Mouse (Mus musculus) cerebellum, postnatal 36 days (tissue): ENCODE measurements around the gene Satl1.

Experiments used
- DNase-seq, 2 experiments: peaks; one replicate each; pipeline ENCODE4 v3.0.0; 2021 to 2022; ENCODE audit warnings: mixed read lengths in 2 of 2

Gene Satl1

DNA sequence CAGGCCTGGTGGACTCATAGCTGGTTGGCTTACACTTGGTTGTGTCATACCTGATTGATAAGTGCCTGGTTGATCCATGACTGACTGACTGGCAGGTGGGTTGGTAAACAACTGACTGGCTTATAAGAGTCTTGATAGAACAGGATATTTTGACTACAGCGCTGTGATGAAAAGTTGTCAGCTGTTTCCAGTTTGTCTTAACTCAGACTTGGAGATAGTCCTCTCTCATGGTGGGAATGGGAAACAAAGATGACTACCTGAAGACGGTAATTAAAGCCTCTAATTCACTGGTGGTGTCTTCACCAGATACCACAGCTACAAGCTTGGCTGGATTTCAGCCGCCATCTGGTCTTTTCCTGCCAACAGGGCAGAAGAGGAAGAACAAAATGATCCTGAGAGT lies at the start of gene Satl1:
Satl1 (minus strand) TSS at position 101 of the 400 bp plus-strand sequence.
- no peak for DNase-seq

DNA sequence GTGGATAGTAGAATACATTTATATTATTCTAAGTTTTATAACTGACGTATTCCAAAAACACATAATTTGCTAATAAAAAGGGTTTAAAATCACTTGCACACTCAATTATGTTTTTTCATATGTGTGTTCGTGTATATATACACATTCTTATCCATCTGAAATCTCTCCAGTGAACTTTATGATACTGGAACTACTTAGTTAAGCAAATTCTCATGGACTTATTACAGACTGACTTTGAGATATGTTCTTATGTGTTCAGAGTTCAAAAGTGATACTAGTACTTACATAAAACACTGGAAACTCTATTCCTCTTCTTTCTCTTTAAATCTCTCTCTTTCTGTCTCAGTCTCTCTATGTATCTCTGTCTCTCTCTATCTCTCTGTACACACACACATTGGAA lies 31.5 kb upstream of the Satl1 start:
- DNase-seq, result no peak

DNA sequence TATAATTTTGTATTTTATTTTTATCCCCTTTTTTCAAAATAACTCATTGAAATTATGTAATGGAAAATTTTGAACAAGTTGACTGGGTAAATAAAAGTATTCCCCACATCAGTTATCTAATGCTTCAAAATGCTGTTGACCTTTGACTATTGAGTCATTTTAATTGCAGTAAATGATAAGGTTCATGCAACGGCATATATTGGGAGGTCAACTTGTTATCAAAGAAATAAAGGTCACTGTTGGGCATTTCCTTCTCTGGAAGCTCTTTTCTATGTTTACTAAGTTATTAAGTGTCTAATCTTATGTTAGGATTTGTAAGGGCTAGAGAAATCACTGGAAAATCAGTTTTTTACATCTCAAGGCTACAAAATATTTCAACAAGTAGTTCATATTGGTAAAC lies 31.0 kb upstream of the Satl1 start:
- no peak for DNase-seq

DNA sequence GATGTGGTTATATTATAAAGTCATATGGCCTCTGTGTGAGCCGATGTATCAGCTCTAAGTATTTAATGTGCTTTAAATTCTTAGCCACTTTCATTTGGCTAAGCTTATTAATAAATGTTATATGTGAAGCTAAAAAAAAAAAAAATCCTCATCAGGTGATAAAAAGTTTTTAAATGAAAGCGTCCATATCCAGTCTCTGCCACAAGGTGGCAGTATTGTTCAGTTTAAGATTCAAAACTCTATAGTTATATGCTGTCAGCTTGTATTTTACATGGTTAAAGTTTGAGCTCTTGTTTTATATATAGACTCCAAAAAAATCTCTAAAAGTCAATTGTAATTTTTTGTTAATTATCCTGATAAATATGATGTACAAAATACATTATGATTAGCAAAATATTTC lies 16.4 kb upstream of the Satl1 start:
- DNase-seq, result peak in 1 of 2 experiments; percentile 20

DNA sequence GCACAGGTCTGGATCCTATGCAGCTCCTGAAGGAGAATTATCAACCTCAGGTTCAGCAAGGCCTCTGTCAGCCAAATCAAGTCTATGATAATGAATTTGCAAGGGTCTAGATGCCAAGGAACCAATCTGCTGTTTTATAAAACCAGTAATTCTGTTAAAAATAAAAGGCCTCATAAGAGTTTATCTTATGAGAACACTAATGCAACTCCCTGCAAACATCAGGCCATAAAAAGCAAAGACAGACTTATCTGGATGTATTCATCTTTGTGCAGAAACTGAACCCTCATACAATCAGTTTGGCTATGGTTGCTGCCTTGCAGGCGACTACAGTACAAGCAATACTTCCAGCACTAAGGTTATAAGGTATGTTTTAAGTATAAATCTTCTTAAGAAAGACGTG lies 5.7 kb upstream of the Satl1 start:
- DNase-seq, result no peak

DNA sequence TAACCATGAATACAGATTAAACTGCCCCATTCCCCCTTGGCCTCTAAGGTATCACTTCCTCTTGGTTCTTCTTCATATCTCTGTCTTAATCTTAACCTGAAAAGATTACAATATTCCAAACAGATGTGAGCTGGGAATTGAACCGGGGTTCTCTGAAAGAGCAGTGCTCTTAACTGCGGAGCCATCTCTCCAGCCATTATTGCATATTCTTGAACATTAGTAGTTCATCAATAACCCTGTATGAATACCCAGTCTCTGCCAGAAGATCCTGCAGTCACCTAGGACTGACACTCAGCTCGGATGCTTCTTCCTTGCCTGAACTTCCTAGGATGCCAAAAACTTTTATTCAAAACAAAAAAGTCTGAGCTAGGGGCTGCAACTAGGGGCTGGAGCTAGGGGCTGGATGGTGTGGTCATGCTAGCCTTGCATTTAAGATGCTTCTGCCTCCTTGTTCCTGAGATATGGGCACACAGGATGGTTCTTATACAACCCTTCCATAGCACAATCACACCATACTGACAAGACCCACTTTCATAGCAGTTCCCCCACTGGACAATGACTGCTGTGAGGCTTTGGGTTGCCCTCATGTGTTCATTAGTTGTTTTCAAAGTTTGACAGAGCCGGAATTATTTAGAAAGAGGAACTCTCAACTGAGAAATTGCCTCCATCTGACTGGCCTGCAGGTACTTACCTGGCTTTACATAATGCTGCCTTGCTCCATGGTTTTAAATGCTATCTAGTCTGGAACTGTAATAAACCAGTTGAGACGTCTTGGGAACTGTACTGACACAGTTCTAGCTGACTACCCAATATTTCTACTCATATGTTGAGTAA lies 35.8 kb downstream of the Satl1 start:
- peak; percentile 4 to 11 for DNase-seq

DNA sequence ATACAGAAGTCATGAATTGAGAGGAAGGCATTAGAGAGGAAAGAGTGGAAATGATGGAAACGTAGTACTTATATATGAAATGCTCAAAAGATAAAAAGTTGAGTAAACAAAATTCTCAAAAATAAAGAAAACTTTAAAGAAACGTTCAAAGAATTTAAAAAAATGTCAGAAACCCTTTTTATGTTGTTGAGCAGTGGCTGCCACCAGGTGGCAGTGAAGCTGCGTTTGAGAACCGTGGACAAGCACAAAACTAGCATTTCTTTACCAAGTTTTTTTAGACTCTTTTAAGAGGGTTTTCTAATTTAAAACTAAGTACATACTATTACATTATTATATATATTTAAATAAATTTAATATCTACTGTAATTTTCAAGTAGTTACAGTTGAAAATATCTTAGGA lies 38.2 kb downstream of the Satl1 start:
- no peak for DNase-seq

DNA sequence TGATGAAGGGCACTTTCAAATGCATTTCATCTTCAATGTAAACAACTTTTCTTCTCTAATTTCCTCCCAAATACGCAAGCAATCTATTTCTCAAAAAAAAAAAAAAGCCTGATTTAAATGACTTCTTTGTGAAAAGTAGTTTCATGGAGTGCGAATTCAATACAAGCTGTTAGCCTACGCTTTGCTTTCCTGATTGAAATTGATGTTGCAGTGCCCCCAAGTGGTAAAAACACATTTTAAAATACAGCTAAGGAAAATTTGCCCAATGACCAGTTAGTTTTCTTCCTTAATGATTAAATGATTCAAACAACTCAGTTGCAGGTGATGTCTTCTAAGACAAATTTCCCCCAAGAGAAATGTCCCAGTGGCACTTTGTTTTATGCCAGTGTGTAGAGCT lies 58.2 kb downstream of the Satl1 start:
- DNase-seq, result no peak

DNA sequence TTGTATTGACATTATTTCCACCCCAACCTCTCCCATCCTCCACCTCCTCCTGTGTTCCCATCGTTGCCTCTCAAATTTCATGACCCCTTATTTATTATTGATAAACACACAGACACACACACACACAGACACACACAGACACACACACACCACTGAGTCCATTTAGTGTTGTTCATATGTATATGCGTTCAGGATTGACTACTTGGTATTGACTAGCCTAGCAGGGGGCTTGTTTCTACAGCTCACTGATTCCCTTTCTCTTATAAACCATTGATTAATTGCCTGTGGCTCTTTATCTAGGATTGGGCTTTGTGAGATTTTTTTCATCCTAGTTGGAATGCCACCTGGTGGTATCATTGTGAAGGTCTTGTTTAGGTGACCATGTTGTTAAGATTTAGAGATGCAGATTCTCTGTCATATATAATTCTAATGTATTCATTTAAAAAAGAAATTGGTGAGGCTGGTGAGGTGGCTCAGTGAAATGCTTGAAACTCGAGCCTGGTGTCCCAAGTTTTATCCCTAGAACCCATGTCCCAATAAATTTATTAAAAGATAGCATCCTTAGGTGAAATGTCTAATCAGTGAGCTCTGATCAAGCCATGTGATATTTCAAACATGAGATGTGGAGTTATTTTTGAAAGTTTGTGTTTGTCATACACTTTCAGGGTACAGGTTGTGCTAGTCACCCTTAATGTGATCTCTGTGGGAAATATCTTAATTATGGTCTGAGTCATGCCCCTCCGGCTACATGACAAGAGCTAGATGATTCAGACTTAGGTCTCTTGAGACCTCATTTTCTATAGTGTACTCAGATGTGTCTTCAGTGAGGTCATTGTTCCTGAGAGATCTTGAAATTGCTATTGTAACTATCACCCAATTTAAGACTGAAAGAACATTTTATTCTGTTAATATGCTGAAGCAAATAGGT lies 58.8 kb downstream of the Satl1 start:
- DNase-seq, result no peak

DNA sequence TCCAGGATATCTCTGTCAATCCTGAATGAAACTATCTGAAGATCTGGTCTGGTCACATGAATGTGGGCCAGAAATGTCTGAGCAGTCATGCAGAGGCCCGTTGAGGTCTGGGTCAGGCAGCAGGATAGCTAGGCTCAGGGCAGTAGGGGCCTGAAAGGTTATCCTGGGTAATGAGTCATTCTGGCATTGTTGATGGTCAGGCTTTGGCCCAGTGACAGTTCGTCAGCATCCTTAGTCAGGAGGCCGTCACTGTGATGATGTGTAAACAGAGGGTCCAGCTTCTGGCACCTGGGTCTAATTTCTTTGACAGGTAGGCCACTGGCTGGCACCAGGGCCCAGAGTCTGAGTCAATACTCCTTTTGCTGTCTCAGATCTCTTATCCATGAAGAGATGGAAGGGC lies 67.1 kb downstream of the Satl1 start:
- peak in 1 of 2 experiments; percentile 2 for DNase-seq
